Mouse (Mus musculus) midbrain, postnatal 0 days (tissue): ENCODE results near the gene Vps51. TPM values are rescaled to one million over a fixed set of nuclear protein-coding genes. Genes with fewer than 3 reads are reported as not detected.
A peak's percentile ranks its signal among the peaks of the same experiment; 100 is the strongest.

Experiments
- ATAC-seq: fragments of 200-750 bp; cut with Nextera tagmentation; 2 replicates; pipeline ENCODE4 v1.8.0; 2017; ENCODE audit warnings: moderate number of reproducible peaks, mild to moderate bottlenecking, moderate TSS enrichment, moderate library complexity; ENCODE audit not compliant: low FRiP score
- DNase-seq: peaks from one replicate; pipeline ENCODE4 v3.0.0-alpha.2; 2015; ENCODE audit warnings: low spot score
- H3K27ac ChIP-seq: fragments of 300-500 bp; sonication (generic); 2 replicates; pipeline ENCODE4 v1.5.1; 2014; ENCODE audit warnings: low read depth, mild to moderate bottlenecking, low read length, mixed read lengths
- H3K27me3 ChIP-seq: fragments of 300-500 bp; sonication (generic); 2 replicates; pipeline ENCODE4 v1.6.1; 2014; ENCODE audit warnings: low read length, control low read depth, mixed read lengths; ENCODE audit not compliant: insufficient read depth
- H3K36me3 ChIP-seq: fragments of 300-500 bp; sonication (generic); 2 replicates; pipeline ENCODE4 v1.6.1; 2014; ENCODE audit warnings: low read length, control low read depth, mixed read lengths; ENCODE audit not compliant: insufficient read depth
- H3K4me1 ChIP-seq: fragments of 300-500 bp; sonication (generic); 2 replicates; pipeline ENCODE4 v1.6.1; 2014; ENCODE audit warnings: mild to moderate bottlenecking, control low read depth, antibody characterized with exemption, low read length, mixed read lengths; ENCODE audit not compliant: insufficient read depth
- H3K4me2 ChIP-seq: fragments of 300-500 bp; sonication (generic); 2 replicates; pipeline ENCODE4 v1.6.1; 2014; ENCODE audit warnings: low read depth, mild to moderate bottlenecking, low read length, mixed read lengths; ENCODE audit not compliant: poor library complexity, severe bottlenecking
- H3K4me3 ChIP-seq: fragments of 300-500 bp; sonication (generic); 2 replicates; pipeline ENCODE4 v1.5.1; 2014; ENCODE audit warnings: low read depth, mild to moderate bottlenecking, low read length, moderate library complexity
- H3K9ac ChIP-seq: fragments of 300-500 bp; sonication (generic); replicated peaks from 2 replicates; pipeline ENCODE4 v1.6.1; 2014; ENCODE audit warnings: mild to moderate bottlenecking, low read length, moderate library complexity, mixed read lengths; ENCODE audit not compliant: poor library complexity, severe bottlenecking
- H3K9me3 ChIP-seq: fragments of 300-500 bp; sonication (generic); 2 replicates; pipeline ENCODE4 v1.6.1; 2016; ENCODE audit warnings: low read length, control low read depth
- CTCF ChIP-seq: IDR thresholded peaks from 2 replicates; pipeline ENCODE4 v1.5.1; 2016; ENCODE audit warnings: antibody characterized with exemption, mild to moderate bottlenecking
- WGBS: fragments of 180-500 bp; shearing (Covaris S2); extraction: QIAGEN DNeasy Blood & Tissue Kit; methylation state at CpG from one replicate; pipeline ENCODE4 v1.1.7; 2014; 5-methylcytosine and 5-hydroxymethylcytosine counted together
- microRNA-seq: library from miRNA; unstranded; fragments of <30 nt; microRNA quantifications from one replicate; pipeline ENCODE4, GENCODE M21; 2016; ENCODE audit warnings: borderline number of aligned reads
- polyA plus RNA-seq: library from polyadenylated mRNA; unstranded; fragments of >200 nt; fragmentation: Nextera tagmentation; extraction: Ambion mirVana; gene quantifications from 2 replicates; pipeline ENCODE4 v1.2.1, GENCODE M21; 2015
- total RNA-seq: library from RNA; depleted of rRNA; stranded (reverse); fragments of >200 nt; gene quantifications from 2 replicates; pipeline ENCODE4 v1.2.3, GENCODE M21; 2014; rRNA removed

The Vps51 gene
- total and polyA plus RNA-seq, 2 experiments from 2014 or later: 92.4 to 95.7 TPM

DNA sequence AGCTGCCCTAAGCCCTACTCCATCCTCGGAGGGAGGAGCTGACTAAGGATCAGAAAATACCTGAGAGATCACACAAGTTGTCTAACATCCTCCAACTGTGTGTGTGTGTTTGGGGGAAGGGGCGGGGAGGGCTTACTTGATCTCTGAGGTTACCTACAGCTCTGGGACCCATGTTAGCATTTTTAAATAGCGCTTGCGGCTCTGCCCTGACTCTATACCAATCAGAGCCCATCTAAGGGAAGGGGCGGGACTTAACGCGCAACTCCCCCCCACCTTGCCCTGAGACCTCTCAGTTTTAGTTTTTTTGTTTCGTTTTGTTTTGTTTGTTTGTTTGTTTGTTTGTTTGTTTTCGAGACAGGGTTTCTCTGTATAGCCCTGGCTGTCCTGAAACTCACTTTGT lies 47.6 kb downstream of the Vps51 start:
- Histone ChIP-seq H3K36me3 (no peaks in the 10 kb centered on the region), H3K4me2 (no peak overlapping the region), H3K4me3 (no peak overlapping the region), H3K9me3 (no peaks in the 10 kb centered on the region), H3K27me3 (no peaks in the 10 kb centered on the region), H3K4me1 (no peaks in the 10 kb centered on the region), H3K9ac (no peak overlapping the region), H3K27ac (no peak overlapping the region)
- WGBS: 77% methylated on average over 9 of the region's 9 CpGs
- ATAC-seq (no peak), DNase-seq (no peak)
- TF ChIP-seq CTCF: no peak

DNA sequence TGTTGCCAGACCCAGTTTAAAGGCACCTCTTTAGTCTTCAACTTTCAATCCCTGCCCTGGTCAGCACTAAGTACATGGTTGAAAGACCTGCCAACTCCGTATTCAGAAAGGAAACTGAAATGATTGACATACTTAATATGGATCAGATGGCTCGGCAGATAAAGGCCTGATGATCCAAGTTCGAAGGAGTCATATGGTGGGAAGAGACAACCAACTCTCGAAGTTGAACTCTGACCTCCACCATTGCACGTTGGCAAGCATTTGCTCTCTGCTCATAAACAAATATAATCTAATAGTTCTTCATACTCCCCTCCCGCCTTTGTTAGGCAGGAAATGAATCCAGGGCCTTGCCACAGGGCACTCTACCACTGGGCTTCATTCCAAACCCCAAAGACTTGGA lies 48.0 kb downstream of the Vps51 start:
- Histone ChIP-seq H3K27me3 (no peaks in the 10 kb centered on the region), H3K4me3 (no peak overlapping the region), H3K4me1 (no peaks in the 10 kb centered on the region), H3K4me2 (no peak overlapping the region), H3K36me3 (no peaks in the 10 kb centered on the region), H3K9ac (no peak overlapping the region), H3K9me3 (no peaks in the 10 kb centered on the region), H3K27ac (no peak overlapping the region)
- DNase-seq: no peak
- ATAC-seq: no peak
- WGBS: 88% methylated on average over 6 of the region's 6 CpGs
- no peak for TF ChIP-seq CTCF

DNA sequence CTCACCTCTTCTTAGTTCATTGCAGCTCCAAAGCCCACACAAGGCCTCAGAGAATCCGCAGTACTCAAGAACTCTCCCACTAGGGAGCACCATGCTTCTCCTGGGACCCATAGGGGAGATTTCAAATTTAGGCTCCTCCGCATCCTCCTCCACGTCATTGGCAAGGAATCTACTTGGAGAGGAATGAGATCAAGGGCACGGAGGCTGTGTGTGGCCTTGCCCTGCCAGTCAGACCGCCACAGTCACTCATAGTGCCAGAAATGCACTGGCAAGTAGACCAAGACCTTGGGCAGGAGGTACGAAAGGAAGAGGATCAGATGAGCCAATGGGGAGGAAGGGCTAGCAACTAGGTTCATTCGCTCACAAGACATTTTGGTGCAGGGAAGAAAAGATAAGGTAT lies 53.1 kb downstream of the Vps51 start:
- no peak for DNase-seq
- TF ChIP-seq CTCF: no peak
- WGBS: 82% methylated on average over 7 of the region's 7 CpGs

DNA sequence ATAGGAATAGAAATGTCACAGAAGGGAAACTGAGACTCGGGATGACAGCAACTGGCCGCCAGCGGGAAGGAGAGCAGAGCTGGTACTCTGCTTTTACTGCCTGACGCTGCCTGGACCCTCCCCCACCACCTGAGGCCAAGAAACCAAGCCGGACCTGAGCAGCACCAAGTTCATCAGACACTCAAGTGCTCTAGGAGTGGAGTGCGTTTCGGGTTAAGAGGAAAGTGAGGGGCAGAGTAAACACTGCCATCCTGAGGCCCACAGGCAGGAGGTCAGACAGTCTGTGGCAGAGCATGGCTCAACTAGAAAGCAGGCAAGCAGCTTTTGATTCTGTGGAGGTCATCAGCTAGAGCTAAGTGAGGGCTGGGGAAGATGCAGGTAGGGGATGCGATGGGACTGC lies 54.0 kb downstream of the Vps51 start:
- TF ChIP-seq CTCF: no peak
- Histone ChIP-seq H3K4me2 (no peak overlapping the region), H3K4me1 (no peaks in the 10 kb centered on the region), H3K36me3 (no peaks in the 10 kb centered on the region), H3K9ac (no peak overlapping the region), H3K4me3 (no peak overlapping the region), H3K27ac (no peak overlapping the region), H3K27me3 (no peaks in the 10 kb centered on the region), H3K9me3 (no peaks in the 10 kb centered on the region)
- ATAC-seq (no peak), DNase-seq (no peak)
- 72% methylated on average over 8 of the region's 8 CpGs for WGBS

More for the DNA sequence above, 53.1 kb downstream of the Vps51 start:
- H3K27ac ChIP-seq: no peak overlapping the region
- H3K4me2 ChIP-seq: no peak overlapping the region
- H3K4me3 ChIP-seq: no peak overlapping the region
- H3K9ac ChIP-seq: no peak overlapping the region
- H3K27me3 ChIP-seq: no peaks in the 10 kb centered on the region
- no peaks in the 10 kb centered on the region for H3K4me1 ChIP-seq
- no peak for ATAC-seq
- no peaks in the 10 kb centered on the region for H3K36me3 ChIP-seq
- no peaks in the 10 kb centered on the region for H3K9me3 ChIP-seq

DNA sequence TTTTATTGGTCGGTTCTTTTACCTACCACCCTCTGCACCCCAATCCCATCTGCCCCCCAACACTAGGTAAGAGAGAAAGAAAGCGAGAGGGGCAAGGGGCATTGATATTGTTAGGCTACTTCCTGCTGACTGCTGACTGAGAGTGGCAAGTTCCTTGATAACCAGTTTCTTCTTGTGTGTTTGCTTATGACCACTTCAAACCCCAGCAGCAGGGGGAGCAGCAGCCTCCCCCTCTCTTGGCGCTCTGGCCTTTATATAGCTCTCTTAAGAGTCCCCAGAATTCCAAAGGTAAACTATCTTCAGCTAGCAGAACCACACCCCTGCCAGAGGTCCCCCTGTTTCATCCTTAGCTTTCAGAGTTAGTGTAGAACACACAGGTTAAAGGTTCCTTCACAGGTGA lies 56.8 kb downstream of the Vps51 start:
- 59% methylated on average over 3 of the region's 3 CpGs for WGBS
- no peaks in the 10 kb centered on the region for H3K36me3 ChIP-seq
- no peak for ATAC-seq

DNA sequence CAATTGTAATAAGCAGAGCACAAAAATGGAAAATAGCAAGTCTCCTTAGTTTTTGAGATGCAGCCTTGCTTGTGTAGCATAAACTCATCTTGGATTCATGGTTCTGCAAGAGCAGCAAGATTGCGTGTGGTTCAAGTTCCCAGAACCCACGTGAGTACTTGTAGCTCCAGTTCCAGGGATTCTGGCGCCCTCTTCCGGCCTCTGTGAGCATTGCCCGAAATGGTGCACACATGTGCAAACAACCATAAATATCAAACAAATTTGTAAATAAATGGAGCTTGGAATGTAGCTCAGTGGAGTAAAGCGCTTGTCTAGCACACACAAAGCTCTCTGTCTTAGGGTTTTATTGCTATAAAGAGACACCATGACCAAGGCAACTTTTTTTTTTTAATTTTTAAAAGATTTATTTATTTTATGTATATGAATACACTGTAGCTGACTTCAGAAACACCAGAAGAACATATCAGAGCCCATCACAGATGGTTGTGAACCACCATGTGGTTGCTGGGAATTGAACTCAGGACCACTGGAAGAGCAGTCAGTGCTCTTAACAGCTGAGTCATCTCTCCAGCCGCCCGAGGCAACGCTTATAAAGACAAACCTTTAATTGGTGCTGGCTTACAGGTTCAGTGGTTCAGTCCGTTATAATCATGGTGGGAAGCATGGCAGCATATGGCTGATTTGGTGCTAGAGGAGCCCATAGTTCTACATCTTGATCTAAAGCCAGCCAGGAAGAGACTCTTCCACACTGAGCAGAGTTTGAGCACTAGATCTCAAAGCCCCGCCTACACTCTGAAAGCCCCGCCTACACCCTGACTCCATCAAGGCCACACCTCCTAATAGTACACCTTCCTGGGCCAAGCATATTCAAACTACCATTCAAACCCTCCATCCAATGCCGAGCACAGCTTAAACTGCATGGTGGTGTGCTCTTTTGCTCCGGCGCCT lies 58.6 kb downstream of the Vps51 start:
- no peak overlapping the region for H3K27ac ChIP-seq
- H3K4me3 ChIP-seq: no peak overlapping the region
- DNase-seq (peak; percentile 90), ATAC-seq (no peak)
- no peak overlapping the region for H3K9ac ChIP-seq
- WGBS: 34% methylated on average over 15 of the region's 15 CpGs
- 0 out of 2 replicates have a peak, but pooled peaks cover 7% of the 10 kb centered on the region for H3K4me1 ChIP-seq
- no peak overlapping the region for H3K4me2 ChIP-seq
- peak; percentile 91 for TF ChIP-seq CTCF
- no peaks in the 10 kb centered on the region for H3K36me3 ChIP-seq
- H3K9me3 ChIP-seq: no peaks in the 10 kb centered on the region
- peaks cover 5% of the 10 kb centered on the region; the same call in 1 of the 2 replicates for H3K27me3 ChIP-seq

More for the DNA sequence above, 56.8 kb downstream of the Vps51 start:
- no peak overlapping the region for H3K27ac ChIP-seq
- no peak overlapping the region for H3K4me2 ChIP-seq
- 0 out of 2 replicates have a peak, but pooled peaks cover 7% of the 10 kb centered on the region for H3K4me1 ChIP-seq
- no peak for TF ChIP-seq CTCF
- no peak overlapping the region for H3K9ac ChIP-seq
- no peak overlapping the region for H3K4me3 ChIP-seq
- H3K27me3 ChIP-seq: peaks cover 5% of the 10 kb centered on the region; the same call in 1 of the 2 replicates
- H3K9me3 ChIP-seq: no peaks in the 10 kb centered on the region
- no peak for DNase-seq

Small RNA genes within 50 kb of the gene (microRNA-seq; reads per million reads assigned to microRNA genes)
- gene Mir6988: 3.4 reads per million, percentile 2 among the genes with 10 or more reads in this experiment

Other genes starting within 250 kb of the Vps51 start
- 11.2 and 19.1 TPM in 2 replicates for gene Frmd8, start 202.0 kb downstream of the Vps51 start, total RNA-seq
- 11.2 and 11.7 TPM in 2 replicates for gene Frmd8, start 202.0 kb downstream of the Vps51 start, polyA plus RNA-seq
- gene Slc25a45, start 199.4 kb downstream of the Vps51 start, total RNA-seq: 3.7 and 4.8 TPM in 2 replicates
- 2.1 and 2.7 TPM in 2 replicates for gene Slc25a45, start 199.4 kb downstream of the Vps51 start, polyA plus RNA-seq
- gene Tigd3, start 183.1 kb downstream of the Vps51 start, total RNA-seq: 9.0 and 11.4 TPM in 2 replicates
- 10.6 and 10.9 TPM in 2 replicates for gene Tigd3, start 183.1 kb downstream of the Vps51 start, polyA plus RNA-seq
- gene Dpf2, start 164.2 kb downstream of the Vps51 start, total RNA-seq: 52.9 and 84.7 TPM in 2 replicates
- 57.7 and 61.0 TPM in 2 replicates for gene Dpf2, start 164.2 kb downstream of the Vps51 start, polyA plus RNA-seq
- 20.6 and 28.4 TPM in 2 replicates for gene Cdc42ep2, start 152.4 kb downstream of the Vps51 start, total RNA-seq
- 19.2 and 20.9 TPM in 2 replicates for gene Cdc42ep2, start 152.4 kb downstream of the Vps51 start, polyA plus RNA-seq
- gene Pola2, start 113.0 kb downstream of the Vps51 start, total RNA-seq: 17.8 and 21.6 TPM in 2 replicates
- 16.7 and 16.9 TPM in 2 replicates for gene Pola2, start 113.0 kb downstream of the Vps51 start, polyA plus RNA-seq
- not detected in 2 replicates for gene Slc22a20, start 91.1 kb downstream of the Vps51 start, total RNA-seq
- not detected in 2 replicates for gene Slc22a20, start 91.1 kb downstream of the Vps51 start, polyA plus RNA-seq
- 7.9 and 13.2 TPM in 2 replicates for gene Capn1, start 61.3 kb downstream of the Vps51 start, total RNA-seq
- 3.3 and 3.9 TPM in 2 replicates for gene Capn1, start 61.3 kb downstream of the Vps51 start, polyA plus RNA-seq
- 27.8 and 36.3 TPM in 2 replicates for gene Syvn1, start 30.7 kb downstream of the Vps51 start, total RNA-seq
- 34.6 and 34.8 TPM in 2 replicates for gene Syvn1, start 30.7 kb downstream of the Vps51 start, polyA plus RNA-seq
- 34.7 and 37.3 TPM in 2 replicates for gene Mrpl49, start 19.4 kb downstream of the Vps51 start, total RNA-seq
- 50.0 and 55.8 TPM in 2 replicates for gene Mrpl49, start 19.4 kb downstream of the Vps51 start, polyA plus RNA-seq
- gene Fau, start 19.4 kb downstream of the Vps51 start, total RNA-seq: 494 and 628 TPM in 2 replicates
- gene Fau, start 19.4 kb downstream of the Vps51 start, polyA plus RNA-seq: 587 and 625 TPM in 2 replicates
- gene Znhit2, start 16.0 kb downstream of the Vps51 start, total RNA-seq: 53.3 and 59.1 TPM in 2 replicates
- 40.4 and 41.0 TPM in 2 replicates for gene Znhit2, start 16.0 kb downstream of the Vps51 start, polyA plus RNA-seq
- gene Tm7sf2, start 8.9 kb downstream of the Vps51 start, total RNA-seq: 79.5 and 98.1 TPM in 2 replicates
- gene Tm7sf2, start 8.9 kb downstream of the Vps51 start, polyA plus RNA-seq: 50.2 and 51.6 TPM in 2 replicates
- not detected in 2 replicates for gene Tmem262, start 2.8 kb upstream of the Vps51 start, total RNA-seq
- not detected in 2 replicates for gene Tmem262, start 2.8 kb upstream of the Vps51 start, polyA plus RNA-seq
- not detected in 2 replicates for gene Gm28374, start 5.0 kb upstream of the Vps51 start, total RNA-seq
- gene Gm28374, start 5.0 kb upstream of the Vps51 start, polyA plus RNA-seq: 0.81 and 1.1 TPM in 2 replicates
- 76.0 and 97.6 TPM in 2 replicates for gene Zfpl1, start 7.7 kb upstream of the Vps51 start, total RNA-seq
- 92.0 and 99.6 TPM in 2 replicates for gene Zfpl1, start 7.7 kb upstream of the Vps51 start, polyA plus RNA-seq
- 1.3 and 1.6 TPM in 2 replicates for gene Cdca5, start 7.8 kb upstream of the Vps51 start, total RNA-seq
- 1.6 and 1.8 TPM in 2 replicates for gene Cdca5, start 7.8 kb upstream of the Vps51 start, polyA plus RNA-seq
- gene AC131692.1, start 17.2 kb upstream of the Vps51 start, total RNA-seq: not detected in 2 replicates
- not detected in 2 replicates for gene AC131692.1, start 17.2 kb upstream of the Vps51 start, polyA plus RNA-seq
- gene Naaladl1, start 28.6 kb upstream of the Vps51 start, total RNA-seq: 0.42 and 1.0 TPM in 2 replicates
- gene Naaladl1, start 28.6 kb upstream of the Vps51 start, polyA plus RNA-seq: 0.41 and 0.53 TPM in 2 replicates
- gene Sac3d1, start 41.4 kb upstream of the Vps51 start, total RNA-seq: 66.6 and 73.1 TPM in 2 replicates
- 52.6 and 53.1 TPM in 2 replicates for gene Sac3d1, start 41.4 kb upstream of the Vps51 start, polyA plus RNA-seq
- gene Snx15, start 51.1 kb upstream of the Vps51 start, total RNA-seq: 51.0 and 66.4 TPM in 2 replicates
- gene Snx15, start 51.1 kb upstream of the Vps51 start, polyA plus RNA-seq: 66.1 and 69.1 TPM in 2 replicates
- not detected in 2 replicates for gene Batf2, start 63.8 kb upstream of the Vps51 start, total RNA-seq
- gene Batf2, start 63.8 kb upstream of the Vps51 start, polyA plus RNA-seq: not detected in 2 replicates
- 83.4 and 123 TPM in 2 replicates for gene Arl2, start 64.3 kb upstream of the Vps51 start, total RNA-seq
- gene Arl2, start 64.3 kb upstream of the Vps51 start, polyA plus RNA-seq: 159 and 174 TPM in 2 replicates
- not detected in 2 replicates for gene Majin, start 107.2 kb upstream of the Vps51 start, total RNA-seq
- gene Majin, start 107.2 kb upstream of the Vps51 start, polyA plus RNA-seq: 0.16 and 0.18 TPM in 2 replicates
- not detected in 2 replicates for gene Gpha2, start 149.1 kb upstream of the Vps51 start, total RNA-seq
- 0.31 TPM in 1 of 2 replicates, not detected in the other for gene Gpha2, start 149.1 kb upstream of the Vps51 start, polyA plus RNA-seq
- gene Ppp2r5b, start 158.6 kb upstream of the Vps51 start, total RNA-seq: 248 and 256 TPM in 2 replicates
- gene Ppp2r5b, start 158.6 kb upstream of the Vps51 start, polyA plus RNA-seq: 177 and 189 TPM in 2 replicates
- 34.3 and 38.2 TPM in 2 replicates for gene Atg2a, start 164.4 kb upstream of the Vps51 start, total RNA-seq
- gene Atg2a, start 164.4 kb upstream of the Vps51 start, polyA plus RNA-seq: 9.6 and 9.7 TPM in 2 replicates
- 117 and 139 TPM in 2 replicates for gene Ehd1, start 199.5 kb upstream of the Vps51 start, total RNA-seq
- gene Ehd1, start 199.5 kb upstream of the Vps51 start, polyA plus RNA-seq: 73.0 and 74.0 TPM in 2 replicates
- gene Cdc42bpg, start 229.2 kb upstream of the Vps51 start, total RNA-seq: 4.8 and 5.4 TPM in 2 replicates
- gene Cdc42bpg, start 229.2 kb upstream of the Vps51 start, polyA plus RNA-seq: 0.20 and 0.67 TPM in 2 replicates